Mouse (Mus musculus) heart, adult 11 months (tissue): ENCODE results near the gene Vamp2.
A peak's percentile ranks its signal among the peaks of the same experiment; 100 is the strongest.

Source experiments
- DNase-seq: peaks from one replicate; pipeline ENCODE4 v3.0.0; 2022

Vamp2 gene

GRCm38 (mm10) chr11:69117737-69118695 is 29.7 kb downstream of the Vamp2 start:
- peak; percentile 98 for DNase-seq

- DNase-seq, result peak; percentile 98
Measured at GRCm38 (mm10) chr11:69118765-69119164, 30.5 kb downstream of the Vamp2 start.

DNA sequence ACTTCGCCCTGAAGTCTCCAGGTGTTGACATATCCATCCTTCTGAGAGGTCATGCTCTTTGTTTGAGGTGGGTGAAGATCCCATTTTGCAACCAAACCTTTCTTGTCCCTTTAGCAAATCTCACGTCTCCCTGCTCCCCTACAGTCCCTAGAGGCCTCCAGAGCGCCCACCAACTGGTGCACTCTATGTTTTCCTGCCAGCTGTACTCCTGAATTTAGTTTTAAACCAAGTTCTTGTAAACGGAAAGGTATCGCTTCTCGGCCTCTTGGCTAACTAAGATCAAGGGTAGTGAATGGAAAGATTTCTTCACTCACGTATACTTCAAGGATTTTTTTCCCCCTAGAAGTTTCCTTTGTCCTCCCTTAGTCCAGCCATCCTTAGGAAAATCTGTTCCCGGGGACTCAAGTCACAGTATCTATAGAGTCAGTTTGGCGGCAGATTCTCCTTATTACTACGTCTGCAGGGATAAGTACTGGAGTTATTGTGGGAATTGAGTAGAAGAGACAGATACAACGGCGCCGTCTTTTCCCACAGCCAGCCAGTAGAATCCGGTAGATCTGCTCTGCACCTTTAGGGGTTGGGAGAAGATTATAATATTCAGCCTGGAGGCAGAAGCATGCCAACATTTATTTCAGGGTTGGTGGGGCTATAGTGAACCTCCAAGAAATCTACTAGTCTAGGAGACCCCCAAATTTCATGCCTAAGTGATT is 31.3 kb downstream of the Vamp2 start:
- DNase-seq, result no peak

DNA sequence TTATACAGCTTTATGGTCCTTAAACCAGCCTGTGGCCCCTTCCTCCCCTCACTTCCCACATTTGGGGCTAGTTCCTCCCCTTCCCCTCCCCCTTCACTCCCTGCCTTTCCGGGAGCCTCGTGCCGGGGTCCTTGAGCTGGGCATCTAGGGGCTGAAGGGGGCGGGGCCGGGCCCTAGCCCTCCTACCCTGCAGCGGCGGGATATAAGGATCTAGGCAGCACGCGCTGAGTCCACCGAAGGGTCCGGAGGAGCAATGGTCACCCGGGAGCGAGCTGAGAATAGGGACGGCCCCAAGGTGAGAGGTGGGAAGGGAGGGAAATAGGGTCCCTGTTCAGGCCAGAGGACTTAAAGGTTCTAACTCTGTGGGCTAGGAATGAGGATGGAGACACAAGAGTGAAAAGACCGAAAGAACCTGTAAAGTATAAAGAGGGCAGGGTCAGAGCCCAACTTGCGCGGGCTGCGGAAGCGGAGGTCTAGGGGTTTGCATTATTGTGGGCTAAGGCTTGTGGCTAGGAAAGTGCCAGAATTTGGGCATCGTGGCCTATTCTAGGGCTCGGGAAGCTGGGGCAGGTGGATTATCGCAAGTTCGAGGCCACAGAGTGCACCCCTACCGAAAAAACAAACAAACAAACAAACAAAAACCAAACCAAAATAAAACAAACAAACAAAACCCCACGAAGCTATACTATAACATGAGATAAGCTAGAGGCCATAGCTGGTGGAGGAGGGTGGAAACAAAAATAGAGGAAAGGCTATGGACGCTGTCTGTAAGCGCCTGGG is 32.1 kb downstream of the Vamp2 start, which contains the start of gene Hes7:
Hes7 (plus strand) TSS at position 184 of the 780 bp plus-strand sequence.
- DNase-seq, result peak; percentile 97

DNA sequence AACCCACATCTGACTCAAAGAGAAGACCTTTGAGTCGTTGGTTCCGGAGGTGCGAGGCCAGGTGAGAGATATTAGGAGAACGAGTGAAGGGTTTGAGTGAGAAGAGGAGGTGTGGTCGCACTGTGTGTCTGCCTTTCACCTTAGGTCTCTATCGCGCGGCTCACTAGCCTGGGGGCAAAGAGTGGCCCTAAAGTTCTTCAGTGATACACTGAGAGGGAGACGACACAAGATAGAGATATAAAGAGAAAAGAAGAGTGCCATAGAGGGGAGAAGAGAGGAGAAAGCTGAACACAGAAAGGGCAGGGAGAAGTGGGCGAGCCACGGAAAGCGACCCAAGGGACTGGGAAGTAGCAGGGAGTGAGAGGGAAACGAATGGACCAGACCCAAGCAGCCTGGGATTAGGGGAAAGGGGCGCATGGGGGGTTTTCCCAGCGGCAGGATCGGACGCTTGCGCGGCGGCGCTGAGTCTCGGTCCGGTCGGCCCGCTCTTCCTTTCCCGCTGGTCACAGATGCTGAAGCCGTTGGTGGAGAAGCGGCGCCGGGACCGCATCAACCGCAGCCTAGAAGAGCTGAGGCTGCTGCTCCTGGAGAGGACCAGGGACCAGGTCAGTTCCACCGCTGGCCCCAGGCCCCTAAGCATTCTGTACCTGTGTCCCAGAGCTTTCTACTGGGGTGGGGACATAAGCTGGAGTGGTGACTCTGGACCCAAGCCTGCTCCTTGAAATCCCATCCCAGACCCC is 32.9 kb downstream of the Vamp2 start:
- DNase-seq, result peak; percentile 96

GRCm38 (mm10) chr11:69121741-69122335 is 33.5 kb downstream of the Vamp2 start:
- no peak for DNase-seq

GRCm38 (mm10) chr11:69122336-69122951 is 34.2 kb downstream of the Vamp2 start, which contains the start of gene 9130213A22Rik:
Gene 9130213A22Rik, minus strand, starts transcription at chr11:69122589.
- peak; percentile 99 for DNase-seq

DNA sequence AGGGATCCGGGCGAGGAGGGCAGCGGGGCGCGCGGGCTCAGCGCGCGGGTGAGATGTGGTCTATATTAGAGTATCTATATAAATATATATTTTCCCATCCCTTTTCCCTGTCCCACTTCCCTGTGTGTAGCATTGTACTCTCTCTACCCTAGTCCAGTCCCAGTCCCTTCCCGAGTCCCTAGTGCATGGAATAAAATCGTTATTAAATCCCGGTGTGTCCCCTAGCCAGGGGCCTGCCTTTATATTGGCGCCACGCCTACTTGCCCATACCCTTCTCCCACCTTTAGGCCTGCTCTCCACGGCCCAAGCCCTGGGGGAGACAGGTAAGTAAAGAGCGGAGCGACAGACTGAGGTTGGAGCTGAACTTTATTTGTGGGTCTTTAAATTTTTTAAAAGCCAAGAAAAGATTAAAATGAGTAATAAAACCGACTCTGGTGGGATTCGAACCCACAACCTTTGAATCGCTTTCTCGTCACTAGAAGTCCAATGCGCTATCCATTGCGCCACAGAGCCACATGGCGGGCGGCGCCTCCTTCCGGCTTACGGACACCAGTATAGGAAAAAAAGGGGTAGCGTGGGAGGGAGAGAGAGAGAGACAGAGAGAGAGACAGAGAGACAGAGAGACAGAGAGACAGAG is 34.9 kb downstream of the Vamp2 start:
- peak; percentile 98 for DNase-seq

DNA sequence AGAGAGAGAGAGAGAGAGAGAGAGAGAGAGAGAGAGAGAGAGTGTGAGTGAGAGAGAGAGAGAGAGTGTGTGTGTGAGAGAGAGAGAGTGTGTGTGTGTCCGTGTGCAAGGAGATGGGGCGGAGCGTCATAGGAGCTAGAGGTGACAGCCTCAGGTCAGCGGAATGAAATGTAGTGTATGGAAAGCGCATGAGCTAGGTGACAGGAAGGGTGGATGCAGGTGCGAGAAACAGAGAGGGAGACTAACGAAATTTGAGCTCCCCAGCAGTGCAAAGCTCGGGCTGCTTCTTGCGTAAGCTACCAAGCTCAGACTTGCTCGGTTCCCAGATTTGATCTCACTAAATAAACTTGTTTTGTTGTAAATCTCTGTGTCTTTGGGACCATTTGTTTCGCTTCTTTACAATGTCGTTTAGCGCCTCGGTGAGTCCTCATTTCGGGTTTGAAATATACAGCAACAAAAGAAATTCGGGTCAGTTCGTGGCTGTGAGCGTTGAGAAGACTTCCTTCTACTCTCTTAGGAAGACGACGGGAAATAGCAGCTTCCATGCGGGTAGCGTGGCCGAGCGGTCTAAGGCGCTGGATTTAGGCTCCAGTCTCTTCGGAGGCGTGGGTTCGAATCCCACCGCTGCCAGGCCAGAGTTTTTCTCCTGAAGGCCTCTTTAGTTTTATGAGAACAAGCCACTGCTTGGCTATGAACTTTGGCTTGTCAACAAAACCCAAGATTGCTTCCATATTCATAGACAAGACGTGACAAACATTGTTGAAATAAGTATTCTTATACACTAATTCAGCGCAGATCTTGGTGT is 35.6 kb downstream of the Vamp2 start:
- peak; percentile 98 for DNase-seq

GRCm38 (mm10) chr11:69124498-69124847 is 36.2 kb downstream of the Vamp2 start:
- DNase-seq, result no peak

DNA sequence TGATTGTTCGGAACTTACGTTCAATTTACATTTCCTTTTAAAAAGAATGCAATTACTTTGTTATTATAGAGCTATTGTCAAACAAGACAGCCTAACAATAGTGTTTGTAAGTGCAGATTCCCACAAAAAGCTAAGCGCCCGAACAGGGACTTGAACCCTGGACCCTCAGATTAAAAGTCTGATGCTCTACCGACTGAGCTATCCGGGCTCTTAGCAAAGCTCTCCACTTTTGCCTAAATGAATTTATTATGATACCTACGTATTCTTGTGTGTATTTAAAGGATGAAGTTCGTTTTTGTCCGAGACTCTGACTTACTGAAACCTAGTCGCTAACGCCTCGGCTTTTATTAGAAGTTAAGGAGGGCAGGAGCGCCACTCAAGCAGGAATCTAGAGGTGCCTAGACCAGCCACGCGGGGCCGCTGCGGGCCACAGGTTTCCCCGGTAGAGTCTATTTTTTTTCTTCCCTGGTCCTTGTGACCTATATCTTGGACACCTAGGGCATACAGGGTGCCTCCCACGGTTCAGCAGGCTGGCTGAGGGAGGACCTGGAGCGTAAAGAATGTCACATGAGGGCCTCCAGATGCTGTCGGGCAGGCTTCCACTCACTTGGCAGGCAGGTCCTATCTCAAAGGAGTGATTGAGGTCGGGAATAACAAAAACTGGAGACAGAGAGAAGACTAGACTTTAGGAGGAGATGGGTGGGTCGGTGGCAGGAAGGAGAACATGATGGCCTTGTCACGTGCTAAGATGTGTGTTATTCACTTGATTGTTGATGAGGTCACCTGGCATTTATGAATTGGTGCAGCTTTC is 37.0 kb downstream of the Vamp2 start:
- DNase-seq, result peak; percentile 99

DNA sequence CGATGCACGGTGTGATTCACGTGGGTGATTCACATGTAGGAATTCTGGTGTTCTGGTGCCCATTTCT is 37.4 kb downstream of the Vamp2 start, which contains the start of gene Aloxe3:
Aloxe3 (plus strand) TSS at position 45 of the 67 bp plus-strand sequence.
- DNase-seq, result no peak

DNA sequence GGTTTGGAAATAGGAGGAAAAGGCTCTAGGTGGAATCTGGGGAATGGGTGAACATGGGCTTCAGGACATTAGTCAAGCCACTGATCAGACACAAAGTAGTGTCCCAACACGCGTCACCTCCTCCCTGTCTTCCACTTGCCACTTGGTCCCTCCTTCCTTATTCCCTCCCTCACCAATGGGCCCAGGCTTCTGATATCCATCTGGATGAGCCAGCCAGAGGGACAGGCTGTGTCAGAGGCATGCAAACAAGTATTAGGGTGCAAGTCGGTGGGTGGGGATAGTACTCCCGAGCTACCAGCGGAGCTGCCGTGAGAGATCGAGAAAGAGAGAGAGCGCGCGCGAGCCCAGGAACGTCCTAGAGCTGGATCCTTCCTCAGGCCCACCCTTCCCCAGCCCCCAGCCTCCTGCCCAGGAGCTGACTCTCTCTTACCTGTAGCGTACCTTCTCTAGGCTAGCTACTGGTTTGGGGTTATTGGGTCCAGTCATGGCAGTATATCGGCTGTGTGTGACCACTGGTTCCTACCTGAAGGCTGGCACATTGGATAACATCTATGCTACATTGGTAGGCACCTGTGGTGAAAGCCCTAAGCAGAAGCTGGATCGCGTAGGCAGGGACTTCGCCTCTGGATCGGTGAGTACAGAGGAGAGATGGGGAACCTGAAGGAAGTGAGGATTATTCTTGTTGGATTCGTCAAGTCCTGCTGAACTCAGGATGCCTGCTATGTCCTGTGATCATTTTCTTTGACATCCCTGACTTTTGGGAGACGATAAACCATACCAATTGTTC is 37.8 kb downstream of the Vamp2 start:
- DNase-seq, result peak; percentile 96

- DNase-seq, result peak; percentile 90
Measured at GRCm38 (mm10) chr11:69126706-69127095, 38.4 kb downstream of the Vamp2 start.

DNA sequence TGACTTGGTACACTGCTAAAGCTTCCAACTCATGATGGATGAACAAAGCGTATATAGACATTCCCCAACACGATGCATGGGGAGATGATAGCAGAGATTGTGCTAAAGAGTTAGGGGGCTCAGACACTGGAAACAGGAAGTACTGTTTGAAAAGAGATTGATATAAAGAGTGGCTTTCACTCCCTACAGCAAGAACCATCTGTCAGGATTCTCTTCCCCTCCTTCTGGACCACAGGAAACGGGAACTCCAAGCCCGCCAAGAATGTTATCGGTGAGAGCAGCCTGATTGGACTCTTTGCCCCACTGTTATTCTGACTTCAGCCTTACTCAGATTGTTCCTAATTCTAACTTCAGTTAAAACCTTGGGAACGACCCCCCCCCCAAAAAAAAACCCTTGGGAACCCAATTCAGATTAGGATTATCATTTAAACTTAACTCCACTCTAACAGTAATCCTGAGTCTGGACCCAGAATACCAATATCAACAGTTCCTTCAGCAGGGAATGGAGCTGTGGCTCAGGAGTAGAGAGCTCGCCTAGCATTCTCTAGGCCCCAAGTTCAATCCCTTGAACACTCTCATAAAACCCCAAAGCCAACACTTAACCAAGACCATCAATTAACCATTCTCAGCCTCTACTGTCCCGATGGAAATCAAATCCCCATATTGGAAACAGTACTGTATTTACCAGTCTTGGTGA is 40.3 kb downstream of the Vamp2 start:
- peak; percentile 75 for DNase-seq

DNA sequence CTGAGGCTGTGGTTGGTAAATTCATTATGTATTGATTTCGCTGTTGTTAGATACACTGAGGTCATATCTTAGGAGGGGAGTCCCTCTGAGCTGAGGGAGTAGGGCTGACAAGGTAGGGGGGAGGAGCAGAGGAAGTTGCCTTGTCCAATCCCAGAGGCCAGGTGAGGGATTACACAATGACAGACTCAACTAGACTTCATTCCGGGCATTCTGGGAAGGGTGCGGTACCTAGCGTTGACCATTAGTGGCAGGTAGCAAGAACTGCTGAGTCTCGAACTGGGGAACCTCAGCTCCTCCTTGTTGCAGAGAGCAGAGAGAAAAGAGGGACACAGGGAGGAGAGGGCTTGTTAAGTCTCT is 45.3 kb downstream of the Vamp2 start:
- DNase-seq, result no peak

DNA sequence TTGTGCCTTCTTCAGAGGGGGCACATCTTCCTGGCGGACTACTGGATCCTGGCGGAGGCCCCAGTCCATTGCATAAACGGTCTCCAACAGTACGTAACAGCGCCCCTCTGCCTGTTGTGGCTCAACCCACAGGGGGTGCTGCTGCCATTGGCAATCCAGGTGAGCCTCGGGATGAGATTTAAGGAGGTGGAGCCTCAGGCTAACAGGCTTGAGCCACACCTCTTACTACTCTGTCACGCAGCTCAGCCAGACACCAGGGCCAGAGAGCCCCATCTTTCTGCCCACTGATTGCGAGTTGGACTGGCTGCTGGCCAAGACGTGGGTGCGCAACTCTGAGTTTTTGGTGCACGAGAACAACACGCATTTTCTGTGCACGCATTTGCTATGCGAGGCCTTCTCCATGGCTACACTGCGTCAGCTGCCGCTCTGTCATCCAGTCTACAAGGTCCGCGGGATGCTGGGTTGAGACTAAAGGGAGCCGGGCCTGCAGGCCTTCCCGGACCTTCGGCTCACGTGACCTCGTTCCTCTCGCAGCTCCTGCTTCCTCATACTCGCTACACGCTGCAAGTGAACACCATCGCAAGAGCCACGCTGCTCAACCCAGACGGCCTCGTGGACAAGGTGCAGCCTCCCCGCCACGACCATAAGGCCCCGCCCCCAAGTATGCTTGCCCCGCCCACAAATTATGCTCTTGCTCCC is 45.8 kb downstream of the Vamp2 start:
- peak; percentile 96 for DNase-seq

DNA sequence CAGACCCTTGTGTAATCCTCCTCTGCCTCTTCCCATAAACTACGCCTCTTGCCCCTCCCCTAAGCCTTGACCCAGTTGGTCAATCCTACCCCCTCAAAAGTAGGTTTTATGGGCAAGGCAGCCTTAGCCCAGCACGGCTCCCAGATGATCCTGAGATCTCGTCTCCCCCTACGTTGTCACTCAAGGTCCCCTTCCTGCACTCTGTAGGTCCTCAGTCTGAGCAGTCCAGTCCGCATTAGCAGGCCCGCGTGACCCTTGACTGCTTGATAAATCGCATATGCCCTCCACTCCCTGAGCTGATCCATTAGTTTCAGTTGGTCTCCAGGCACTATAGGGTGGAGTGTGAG is 46.3 kb downstream of the Vamp2 start:
- no peak for DNase-seq
